Mouse (Mus musculus) gastrocnemius, postnatal 25 days (tissue): ENCODE measurements around the gene Sag. TPM values are rescaled to one million over a fixed set of nuclear protein-coding genes. Genes with fewer than 3 reads are reported as not detected.
A peak's percentile ranks its signal among the peaks of the same experiment; 100 is the strongest.
"Not testable (repeated sequence)": the region's sequence is repeated elsewhere in the genome, so short reads cannot be mapped to it uniquely, and the experiment has no call there.

ENCODE experiments used
- DNase-seq: peaks from one replicate; pipeline ENCODE4 v3.0.0; 2022
- total RNA-seq, 2 experiments: library from RNA; stranded (reverse); gene quantifications; 1 replicate in 1 of 2; 2 replicates in 1 of 2; pipeline ENCODE4 v1.2.3; 2021

The Sag gene
- total RNA-seq, 2 experiments from 2014 or later, result 0.24 TPM; not detected in 1

DNA sequence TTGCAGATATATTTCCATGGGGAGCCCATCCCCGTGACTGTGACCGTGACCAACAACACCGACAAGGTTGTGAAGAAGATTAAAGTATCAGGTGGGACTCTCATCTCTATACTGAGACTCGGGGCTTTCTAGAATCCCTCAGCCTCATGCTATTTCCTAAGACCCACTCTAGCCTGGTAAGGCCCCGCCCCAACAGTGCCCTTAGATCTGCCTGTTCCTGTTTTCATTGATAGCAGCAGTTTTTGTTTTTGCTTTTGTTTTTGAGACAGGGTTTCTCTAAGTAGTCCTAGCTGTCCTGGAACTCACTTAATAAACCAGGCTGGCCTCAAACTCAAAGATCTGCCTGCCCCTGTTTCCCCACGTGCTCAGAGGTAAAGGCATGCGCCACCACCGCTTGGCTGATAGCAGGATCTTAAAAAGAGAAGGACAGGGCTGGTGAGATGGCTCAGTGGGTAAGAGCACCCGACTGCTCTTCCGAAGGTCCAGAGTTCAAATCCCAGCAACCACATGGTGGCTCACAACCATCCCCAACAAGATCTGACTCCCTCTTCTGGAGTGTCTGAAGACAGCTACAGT, 21.0 kb downstream of the Sag start:
- no peak for DNase-seq

DNA sequence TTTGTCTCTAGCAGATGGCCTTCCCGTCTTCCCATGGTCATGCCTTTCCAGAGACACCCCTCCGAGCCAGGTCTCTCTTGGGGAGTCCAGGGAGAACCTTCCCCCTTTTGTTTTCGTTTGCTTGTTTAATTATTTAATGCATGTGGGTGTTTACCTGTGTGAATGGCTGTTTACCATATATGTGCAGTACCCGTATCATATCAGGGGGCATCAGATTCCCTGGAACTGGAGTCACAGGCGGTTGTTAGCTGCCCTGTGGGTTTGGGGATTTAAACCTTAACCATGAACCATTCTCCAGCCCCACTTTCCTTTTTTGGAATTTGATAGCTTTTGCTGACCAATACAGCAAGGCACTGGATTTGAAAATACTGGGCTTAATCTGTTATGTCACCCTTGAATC, 21.8 kb downstream of the Sag start:
- no peak for DNase-seq

DNA sequence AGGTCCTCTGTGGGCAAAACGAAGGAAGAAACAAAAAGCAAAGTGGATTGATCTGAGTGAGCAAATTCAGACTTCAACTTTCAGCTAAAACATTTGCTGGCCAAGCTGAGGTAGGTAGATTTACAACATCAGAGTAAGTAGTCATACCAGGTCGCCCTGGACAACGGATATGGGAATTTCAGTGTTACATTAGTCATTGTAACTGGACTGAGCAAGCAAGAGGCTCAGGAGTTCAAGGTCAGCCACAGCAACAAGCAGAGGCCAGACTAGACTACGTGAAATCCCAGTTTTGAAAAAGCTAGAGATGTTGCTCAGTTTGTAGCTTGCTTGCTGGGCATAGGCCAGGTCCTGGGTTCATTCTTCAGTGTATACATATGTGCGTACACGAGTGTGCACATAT, 22.5 kb downstream of the Sag start:
- DNase-seq, result no peak

DNA sequence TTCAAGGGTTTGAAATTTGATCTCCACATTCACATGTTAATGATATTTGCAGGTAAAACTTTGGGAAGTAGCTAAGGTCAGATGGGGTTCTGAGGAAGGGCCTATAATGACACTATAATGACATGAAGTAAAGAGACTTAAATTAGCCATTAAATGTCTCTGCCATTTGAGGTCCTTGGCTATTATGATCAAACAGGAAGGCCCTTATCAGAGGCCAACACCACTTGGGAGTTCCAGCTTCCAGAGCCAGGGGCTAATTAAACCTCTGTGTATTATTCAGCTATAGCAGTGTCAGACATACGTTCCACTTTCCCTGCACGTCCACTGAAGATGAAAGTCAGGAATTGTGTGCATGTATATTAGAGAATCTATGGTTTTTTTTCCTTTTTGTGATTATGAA, 23.0 kb downstream of the Sag start:
- DNase-seq, result no peak

DNA sequence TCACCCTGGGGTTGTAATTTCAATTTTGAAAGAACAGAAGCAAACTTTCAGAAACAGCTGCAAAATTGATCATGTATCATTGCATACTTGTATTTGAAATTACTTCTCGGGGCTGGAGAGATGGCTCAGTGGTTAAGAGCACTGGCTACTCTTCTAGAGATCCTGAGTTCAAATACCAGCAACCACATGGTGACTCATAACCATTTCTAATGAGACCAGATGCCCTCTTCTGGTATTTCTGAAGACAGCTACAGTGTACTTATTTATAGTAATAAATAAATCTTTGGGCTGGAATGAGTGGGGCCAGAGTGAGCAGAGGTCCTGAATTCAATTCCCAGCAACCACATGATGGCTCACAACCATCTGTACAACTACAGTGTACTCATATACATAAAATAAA, 24.0 kb downstream of the Sag start:
- DNase-seq, result not testable (repeated sequence)

DNA sequence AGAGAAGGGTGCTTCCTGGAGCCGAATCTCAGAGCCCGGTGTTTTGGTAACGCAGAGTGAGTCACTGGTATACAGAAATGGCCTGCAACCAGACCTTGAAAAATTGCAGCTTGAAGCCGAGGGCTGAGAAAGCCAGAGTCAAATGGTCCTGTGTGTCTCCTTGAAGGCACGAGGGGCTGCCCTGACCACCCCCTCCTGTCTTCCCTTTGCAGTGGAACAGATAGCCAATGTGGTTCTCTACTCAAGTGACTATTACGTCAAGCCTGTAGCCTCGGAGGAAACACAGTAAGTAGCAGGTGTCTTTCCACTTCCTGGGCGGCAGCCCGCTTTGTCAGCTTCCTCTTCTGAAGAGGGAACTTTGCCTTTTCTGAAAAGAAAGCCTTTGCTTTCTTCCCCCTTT, 24.7 kb downstream of the Sag start:
- DNase-seq, result peak; percentile 44

DNA sequence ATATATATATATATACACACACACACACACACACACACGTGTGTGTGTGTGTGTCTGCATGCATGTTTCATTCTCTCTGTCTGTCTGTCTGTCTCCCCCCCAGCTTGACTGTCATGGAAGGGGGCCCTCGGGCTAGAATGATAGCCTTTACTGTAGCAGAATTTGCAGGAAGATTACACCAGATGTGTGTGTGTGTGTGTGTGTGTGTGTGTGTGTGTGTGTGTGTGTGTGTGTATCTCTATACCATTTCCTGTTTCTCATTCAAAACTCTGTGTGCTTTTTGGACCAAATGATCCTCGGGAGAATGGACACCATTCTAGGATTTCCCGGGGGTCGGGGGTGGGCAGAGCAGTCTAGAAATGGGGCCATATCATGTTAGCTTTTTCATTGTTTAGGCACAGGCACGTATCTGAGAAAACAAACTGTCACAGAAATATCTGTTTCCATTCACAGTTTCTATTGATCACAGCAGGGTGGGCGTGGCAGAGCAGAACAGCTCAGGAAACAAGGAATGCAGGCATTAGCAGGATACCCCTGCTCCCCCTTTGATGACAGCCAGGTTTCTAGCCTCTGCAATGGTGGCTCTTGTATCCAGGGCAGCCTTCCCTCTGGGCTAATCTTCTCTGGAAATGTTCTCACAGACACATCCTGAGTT, 25.6 kb downstream of the Sag start:
- no peak for DNase-seq

DNA sequence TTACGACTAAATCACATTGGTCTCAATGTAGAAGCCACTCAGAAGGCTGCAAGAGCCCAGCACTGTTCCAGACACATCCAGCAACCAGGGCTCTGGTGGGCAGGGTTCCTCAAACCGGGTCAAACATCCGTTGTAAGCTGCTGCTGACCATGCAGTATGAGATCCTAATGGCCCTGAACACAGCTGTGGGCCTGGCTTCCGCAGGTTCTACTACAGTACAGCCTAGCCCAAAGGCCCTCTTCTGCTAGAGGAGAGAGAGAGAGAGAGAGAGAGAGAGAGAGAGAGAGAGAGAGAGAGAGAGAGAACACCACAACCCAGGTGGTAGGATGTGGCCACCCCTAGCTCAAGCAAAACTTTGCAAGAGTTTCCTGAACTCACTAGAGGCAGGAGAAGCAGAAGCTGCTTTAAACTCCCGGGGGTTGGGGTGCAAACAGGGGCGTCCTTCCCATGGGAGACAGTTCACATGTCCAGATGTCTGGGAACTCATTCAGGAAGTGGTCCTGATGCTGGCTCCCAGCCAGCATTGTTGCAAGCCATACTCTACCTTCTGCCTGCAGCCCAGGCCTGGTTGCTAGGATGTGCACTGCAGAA, 26.2 kb downstream of the Sag start:
- no peak for DNase-seq

DNA sequence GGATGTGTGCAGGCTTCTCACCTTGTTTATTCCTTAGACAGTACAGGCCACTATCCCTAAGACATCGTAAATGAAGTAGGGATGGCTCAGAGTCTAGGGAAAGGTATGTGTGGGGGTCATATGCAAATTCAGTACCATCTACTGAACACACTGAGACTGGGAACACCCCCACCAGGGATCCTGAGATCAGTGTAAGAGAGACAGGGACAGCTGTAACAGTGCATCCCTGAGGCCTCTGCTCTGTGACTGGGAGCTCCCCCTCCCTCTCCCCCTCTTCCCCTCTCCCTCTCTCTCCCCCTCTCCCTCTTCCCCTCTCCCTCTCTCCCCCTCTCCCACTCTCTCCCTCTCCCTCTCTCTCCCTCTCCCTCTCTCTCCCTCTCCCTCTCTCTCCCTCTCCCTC, 33.0 kb downstream of the Sag start:
- DNase-seq, result no peak

DNA sequence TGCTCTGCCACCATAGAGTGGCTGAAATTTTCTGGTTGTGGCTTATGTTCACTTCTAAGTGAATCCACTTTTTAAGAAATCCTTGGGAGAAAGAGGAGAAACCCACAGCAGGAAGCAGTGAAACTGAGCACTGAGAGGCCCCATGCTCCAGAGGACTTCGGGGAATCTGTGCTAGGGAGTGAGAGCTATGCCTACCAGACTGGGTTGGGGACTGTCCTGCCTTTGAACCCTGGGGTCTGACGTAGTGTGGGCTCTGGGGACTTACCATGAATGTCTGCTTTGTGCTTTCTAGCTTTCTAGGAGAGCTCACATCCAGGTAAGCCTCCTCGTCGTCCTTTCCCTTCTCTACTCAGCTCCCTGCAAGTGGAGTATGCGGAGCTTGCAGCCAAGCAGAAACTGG, 33.5 kb downstream of the Sag start:
- DNase-seq, result no peak

DNA sequence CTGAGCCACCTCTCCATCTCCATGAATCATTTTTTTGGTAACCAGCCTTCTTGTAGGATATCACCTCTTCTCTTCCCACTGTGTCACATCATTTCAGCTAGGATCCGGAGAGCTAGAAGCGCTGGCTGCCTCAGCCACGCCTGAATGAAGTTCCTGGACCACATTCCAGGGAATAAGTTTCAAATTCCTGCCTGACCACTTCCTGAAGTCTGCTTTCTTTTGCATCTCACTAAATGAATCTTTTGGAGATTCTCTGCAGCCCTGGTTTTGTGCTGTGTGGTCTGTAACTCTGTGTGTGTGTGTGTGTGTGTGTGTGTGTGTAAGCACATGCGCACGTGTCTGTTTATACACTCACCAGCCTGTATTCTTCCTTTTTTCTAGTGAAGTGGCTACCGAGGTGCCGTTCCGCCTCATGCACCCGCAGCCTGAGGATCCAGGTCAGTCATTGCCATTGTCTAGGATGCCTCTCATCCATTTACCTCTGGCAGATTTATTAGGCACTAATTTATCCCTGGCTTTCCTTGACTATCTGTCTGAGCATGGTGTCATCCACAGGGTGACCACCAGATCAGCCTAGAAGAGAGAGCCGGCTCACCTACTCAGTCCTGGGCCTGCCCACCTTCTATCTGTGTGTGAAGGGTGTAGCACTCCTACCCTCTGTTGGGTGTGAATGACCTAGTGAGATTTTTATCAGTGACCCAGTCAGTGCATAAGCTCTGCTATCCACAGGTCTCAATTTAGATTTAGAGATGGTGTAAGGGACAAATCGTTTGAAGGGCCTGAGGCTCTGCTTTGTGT, 37.1 kb downstream of the Sag start:
- DNase-seq, result no peak

DNA sequence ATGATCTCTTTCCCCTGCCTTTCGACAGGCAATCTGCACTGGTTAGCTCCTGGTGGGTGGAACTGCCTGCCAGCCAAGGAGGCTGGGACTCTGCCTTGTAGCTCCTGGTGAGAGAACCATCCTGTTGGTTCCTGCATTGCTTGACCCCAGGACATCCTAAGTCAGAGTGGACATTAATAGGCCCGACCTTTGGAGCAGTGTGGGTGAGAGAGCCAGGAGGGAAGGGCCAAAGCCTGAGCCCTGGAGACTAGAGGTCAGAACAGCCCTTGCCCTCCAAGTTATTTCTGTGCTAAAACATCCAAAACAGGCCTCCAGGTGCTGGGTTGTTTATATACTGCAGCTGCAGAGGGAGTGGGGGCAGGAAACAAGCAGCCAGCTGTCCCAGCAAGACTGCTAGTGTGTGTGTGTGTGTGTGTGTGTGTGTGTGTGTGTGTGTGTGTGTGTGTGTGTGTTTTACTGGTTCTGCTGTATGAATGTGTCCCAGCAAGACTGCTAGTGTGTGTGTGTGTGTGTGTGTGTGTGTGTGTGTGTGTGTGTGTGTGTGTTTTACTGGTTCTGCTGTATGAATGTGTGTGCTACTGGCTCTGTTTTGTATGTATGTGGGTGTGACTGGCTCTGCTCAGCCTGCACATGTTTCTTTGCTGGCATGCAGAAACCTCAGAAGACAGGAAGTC, 43.5 kb downstream of the Sag start:
- peak; percentile 79 for DNase-seq

DNA sequence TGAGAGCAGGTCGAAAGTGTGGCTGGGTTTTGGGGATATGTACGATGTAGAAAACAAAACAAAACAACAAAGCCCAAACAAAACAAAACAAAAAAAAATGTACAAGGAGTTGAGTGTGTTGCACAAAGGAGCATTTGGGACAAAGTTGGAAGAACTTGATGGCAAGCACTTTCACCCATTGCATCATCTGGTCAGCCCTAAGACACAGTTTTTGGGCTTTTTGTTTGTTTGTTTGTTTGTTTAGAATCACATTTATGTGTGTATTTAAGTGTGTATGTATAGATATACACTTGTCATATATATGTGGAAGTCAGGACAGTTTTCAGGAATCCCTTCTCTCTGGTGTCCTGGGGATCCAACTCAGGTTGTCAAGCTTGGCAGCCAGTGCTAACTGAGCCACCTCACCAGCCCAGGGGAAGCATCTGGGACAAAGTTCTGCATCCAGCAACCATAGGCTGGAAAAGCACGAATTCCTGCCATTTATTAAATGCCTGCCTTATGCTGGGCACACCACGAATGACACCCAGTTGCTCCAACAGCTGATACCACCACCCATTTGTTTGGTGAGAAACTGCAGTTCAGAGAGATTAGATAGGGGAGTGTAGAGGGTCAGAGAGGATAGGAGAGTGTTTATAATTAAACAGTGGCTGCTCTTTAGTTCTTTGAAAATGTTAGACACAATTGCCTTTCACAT, 44.1 kb downstream of the Sag start:
- DNase-seq, result no peak

DNA sequence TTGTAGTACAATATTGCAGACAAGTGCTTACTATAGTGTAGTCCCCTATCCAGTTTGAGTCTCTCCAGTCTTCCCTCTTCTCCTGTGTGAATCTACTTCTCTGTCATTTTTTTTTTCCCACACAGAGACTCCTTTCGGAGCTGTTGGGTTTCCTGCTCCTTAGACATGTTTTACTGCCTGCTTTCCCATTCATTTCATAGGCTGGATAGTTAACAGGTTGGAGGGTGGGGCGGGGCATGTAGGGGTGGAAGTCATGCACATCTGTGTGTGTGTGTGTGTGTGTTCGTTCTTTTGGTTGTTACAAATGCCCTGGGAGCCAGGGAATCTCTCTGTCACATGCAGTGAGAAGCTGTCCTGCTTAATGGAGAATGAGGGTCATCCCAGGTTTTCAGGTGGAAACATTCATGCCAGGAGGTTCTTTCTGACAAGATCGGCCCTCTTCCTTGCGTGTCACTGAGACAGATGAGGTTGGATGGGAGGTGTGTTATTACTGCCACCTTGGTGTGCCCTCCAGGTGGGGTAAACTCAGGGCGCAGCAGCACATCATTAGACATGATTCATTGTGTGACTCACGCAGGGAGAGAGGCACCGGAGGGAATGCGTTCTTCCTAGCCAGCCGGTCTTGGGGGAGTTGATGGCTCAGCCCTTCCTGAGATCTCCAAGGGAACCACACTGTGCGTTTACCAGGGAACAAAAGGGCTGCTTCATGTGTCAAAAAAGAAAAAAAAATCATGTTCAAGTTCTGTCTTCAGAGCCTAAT, 44.9 kb downstream of the Sag start:
- no peak for DNase-seq

DNA sequence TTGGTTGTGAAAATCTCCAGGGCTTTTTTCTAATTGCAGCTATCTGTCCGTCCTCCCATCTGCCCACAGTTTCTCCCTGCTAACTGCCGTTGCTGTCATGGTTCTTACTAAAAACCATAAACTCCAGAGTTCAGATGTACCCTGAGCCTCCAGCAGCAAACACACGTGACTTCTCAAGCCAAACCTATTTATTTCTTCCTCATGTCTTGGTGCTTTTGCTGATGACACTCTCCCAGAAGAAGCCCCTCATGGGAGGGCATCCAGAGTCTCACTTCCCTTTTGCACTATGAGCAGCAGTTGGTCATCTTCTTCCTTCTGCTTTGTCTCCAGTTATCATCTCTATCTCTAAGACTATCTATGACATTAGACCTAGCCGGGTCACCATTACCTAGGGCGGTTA, 45.8 kb downstream of the Sag start:
- no peak for DNase-seq

DNA sequence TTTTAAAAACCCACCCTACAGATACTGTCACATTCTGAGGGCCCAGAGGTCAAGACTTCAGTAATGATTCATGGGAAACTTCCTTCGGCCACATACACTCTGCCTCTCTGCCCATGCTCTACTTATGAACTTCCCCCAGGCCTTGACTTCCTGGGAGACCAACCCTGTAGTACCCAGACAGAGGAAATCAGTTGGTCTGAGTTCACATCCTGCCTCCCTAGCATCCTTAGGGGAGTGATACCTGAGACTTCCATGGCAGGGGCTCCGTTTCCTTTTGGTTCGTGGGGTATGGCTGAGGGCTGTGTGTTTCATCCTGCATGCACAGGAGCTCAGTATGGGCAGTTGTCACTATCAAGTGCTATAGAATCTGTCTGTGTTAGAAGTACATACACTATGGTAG, 47.9 kb downstream of the Sag start:
- no peak for DNase-seq

DNA sequence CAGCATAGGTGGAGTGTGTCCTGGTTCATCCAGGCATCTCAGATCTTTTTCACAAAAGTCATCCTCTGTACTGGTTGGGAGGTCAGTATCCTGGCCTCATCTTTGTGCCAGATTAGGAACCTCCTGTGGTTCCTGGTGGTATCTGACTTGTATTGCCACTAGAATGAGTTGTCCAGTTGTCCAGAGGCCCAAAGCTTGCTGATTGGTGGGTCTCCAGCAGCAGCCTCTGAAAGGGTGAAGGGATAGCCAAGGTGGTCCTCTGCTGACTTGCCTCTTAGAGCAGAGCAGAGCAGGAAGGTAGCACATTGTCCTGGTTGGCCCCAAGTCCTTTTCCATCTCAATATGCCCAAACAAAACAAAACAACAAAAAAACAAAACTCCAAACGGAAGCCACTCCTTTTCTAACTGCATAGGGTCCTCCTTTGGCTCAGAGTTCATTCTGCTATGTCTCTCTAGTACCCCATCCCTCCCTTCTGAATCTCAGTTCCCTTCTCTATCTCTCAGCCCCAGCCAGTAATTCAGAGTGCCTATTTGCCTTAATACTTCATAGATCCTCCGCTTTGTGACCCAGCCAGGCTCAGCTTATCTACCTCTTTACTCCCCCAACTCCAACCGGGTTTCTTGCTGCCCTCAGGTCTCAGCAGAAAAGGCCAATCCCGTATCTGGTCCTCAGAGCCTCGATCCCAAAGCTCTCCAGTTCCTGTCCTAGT, 48.8 kb downstream of the Sag start:
- DNase-seq, result no peak

DNA sequence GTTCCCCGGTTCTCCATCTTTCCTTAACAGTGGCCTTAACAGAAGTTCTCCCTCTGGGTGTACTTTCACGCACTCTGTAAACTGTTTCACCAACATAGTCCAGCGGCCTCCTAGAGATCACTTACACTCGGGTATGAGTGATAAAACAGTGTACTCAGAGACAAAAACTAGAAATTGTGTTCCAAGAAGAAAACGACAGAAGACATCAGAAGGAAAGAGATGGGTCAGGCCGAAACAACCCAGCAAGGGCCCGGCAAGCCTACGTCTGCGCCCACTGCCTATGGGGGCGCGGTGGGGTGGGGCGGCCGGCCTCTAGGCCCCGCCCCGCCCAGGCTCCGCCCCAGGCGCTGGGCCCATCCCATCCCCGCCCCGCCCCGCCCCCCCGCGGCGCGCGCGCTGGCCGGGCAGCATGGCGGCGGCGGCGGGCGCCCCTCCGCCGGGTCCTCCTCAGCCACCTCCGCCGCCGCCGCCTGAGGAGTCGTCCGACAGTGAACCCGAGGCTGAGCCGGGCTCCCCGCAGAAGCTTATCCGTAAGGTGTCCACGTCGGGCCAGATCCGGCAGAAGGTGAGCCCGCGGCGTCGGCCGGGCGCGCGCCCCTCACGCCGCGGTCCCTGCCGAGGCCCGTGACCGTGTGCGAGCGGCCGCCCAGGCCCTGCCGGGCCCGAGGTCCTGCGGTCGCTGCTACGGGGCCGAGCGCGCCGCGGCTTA, 49.6 kb downstream of the Sag start, which contains the start of gene Dgkd:
Gene Dgkd, plus strand, starts transcription at position 396 of the 709 bp plus-strand sequence.
- DNase-seq, result peak; percentile 80

DNA sequence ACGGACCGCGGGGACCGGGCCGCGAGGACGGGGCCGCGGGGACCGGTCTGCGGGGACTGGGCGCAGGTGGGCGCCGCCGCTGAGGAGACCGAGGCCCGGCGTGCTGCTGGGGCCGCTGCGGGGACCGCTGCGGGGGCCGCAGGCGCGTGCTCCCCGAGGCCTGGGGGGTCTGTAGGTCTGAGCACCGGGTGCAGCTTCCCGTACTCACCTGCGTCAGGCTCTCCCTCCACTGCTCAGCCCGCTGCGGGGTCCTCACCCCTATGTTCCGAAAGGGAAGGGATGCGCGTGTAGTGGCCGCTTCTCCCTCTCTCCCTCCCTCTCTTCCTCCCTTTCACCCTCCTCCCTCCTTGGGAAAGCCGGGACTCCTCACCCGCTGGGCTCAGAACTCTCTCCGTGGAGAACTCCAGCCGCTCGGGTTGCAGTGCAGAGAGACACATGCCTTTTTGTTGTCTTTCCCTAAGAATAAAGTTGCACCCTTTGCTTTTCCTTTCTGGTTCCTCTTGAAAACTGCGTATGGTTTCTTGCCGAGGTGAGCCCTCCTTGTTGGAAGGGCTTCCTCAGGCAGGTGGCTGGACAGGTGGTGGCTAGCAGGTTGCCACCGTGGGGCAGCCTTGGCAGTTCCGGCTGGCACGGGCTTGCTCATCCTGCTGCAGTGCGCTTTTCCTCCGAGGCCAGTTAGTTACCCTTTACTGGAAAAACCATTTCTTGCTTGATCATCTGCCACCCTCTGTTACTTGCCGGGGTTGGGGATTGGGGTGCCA, 50.3 kb downstream of the Sag start:
- no peak for DNase-seq
